Mouse (Mus musculus) bone marrow, adult 2 months (tissue): ENCODE measurements around the gene Hsd11b2.

Source experiments
- CTCF ChIP-seq: fragments of 200-500 bp; IDR thresholded peaks from 2 replicates; pipeline ENCODE4 v1.5.1; 2011; ENCODE audit warnings: low read length, control low read depth; ENCODE audit not compliant: control insufficient read depth, insufficient read depth
- POLR2A ChIP-seq: fragments of 200-500 bp; IDR thresholded peaks from 2 replicates; pipeline ENCODE4 v1.6.1; 2011; ENCODE audit warnings: low read depth, mild to moderate bottlenecking, control low read depth, low read length, borderline replicate concordance; ENCODE audit not compliant: control insufficient read depth

DNA sequence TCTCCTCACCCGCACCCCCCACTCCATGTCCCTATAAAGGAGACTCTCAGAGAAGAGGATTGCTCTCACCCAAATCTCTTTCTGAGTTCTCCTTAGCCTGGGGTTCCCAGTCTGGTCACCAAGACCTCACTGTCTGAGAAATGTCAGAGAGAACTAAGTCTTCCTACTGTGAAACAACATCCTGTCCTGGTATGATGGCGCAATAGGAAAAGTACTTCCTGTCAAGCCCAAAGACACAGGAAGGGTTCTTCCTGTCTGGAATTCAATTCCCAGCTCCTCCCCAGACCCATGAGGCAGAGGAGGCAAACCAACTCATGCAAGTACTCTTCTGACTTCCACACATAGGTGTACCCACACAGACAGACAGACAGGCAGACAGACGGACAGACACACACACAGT lies 13.9 kb upstream of the Hsd11b2 start:
- TF ChIP-seq POLR2A, result no peak
- no peak for TF ChIP-seq CTCF
